Mouse (Mus musculus) neural tube, embryonic 11.5 days (tissue): Measurements from ENCODE around the gene Nfkbia. TPM values are rescaled to one million over a fixed set of nuclear protein-coding genes. Genes with fewer than 3 reads are reported as not detected.

Experiments
- ATAC-seq: fragments of 200-750 bp; cut with Nextera tagmentation; 2 replicates; pipeline ENCODE4 v1.8.0; 2017; ENCODE audit warnings: moderate number of reproducible peaks, mild to moderate bottlenecking, moderate TSS enrichment, moderate library complexity; ENCODE audit not compliant: insufficient read depth, low FRiP score, low TSS enrichment
- DNase-seq: peaks from one replicate; pipeline ENCODE4 v3.0.0-alpha.2; 2015; ENCODE audit warnings: low spot score
- H3K27ac ChIP-seq: fragments of 300-500 bp; sonication (generic); 2 replicates; pipeline ENCODE4 v1.5.1; 2014; ENCODE audit warnings: low read depth, mild to moderate bottlenecking, low read length
- H3K27me3 ChIP-seq: fragments of 300-500 bp; sonication (generic); 2 replicates; pipeline ENCODE4 v1.6.1; 2014; ENCODE audit warnings: mild to moderate bottlenecking, low read length, mixed read lengths; ENCODE audit not compliant: control insufficient read depth, insufficient read depth
- H3K36me3 ChIP-seq: fragments of 300-500 bp; sonication (generic); 2 replicates; pipeline ENCODE4 v1.6.1; 2014; ENCODE audit warnings: mild to moderate bottlenecking, low read length, moderate library complexity, mixed read lengths; ENCODE audit not compliant: control insufficient read depth, insufficient read depth
- H3K4me1 ChIP-seq: fragments of 300-500 bp; sonication (generic); 2 replicates; pipeline ENCODE4 v1.6.1; 2014; ENCODE audit warnings: low read length, mixed read lengths; ENCODE audit not compliant: control insufficient read depth, insufficient read depth
- H3K4me2 ChIP-seq: fragments of 300-500 bp; sonication (generic); 2 replicates; pipeline ENCODE4 v1.6.1; 2014; ENCODE audit warnings: low read depth, mild to moderate bottlenecking, moderate library complexity
- H3K4me3 ChIP-seq: fragments of 300-500 bp; sonication (generic); 2 replicates; pipeline ENCODE4 v1.5.1; 2014; ENCODE audit warnings: low read depth, low read length
- H3K9ac ChIP-seq: fragments of 300-500 bp; sonication (generic); 2 replicates; pipeline ENCODE4 v1.6.1; 2014; ENCODE audit warnings: mild to moderate bottlenecking, low read length
- H3K9me3 ChIP-seq: fragments of 300-500 bp; sonication (generic); 2 replicates; pipeline ENCODE4 v1.6.1; 2016; ENCODE audit warnings: low read length; ENCODE audit not compliant: control insufficient read depth
- WGBS: fragments of 180-500 bp; shearing (Covaris S2); extraction: QIAGEN DNeasy Blood & Tissue Kit; methylation state at CpG from one replicate; pipeline ENCODE4 v1.1.7; 2014; 5-methylcytosine and 5-hydroxymethylcytosine counted together
- polyA plus RNA-seq: library from polyadenylated mRNA; unstranded; fragments of >200 nt; fragmentation: Nextera tagmentation; extraction: Ambion mirVana; gene quantifications from 2 replicates; pipeline ENCODE4 v1.2.1, GENCODE M21; 2014

Nfkbia gene
- polyA plus RNA-seq, 1 experiment from 2014 or later: 44.7 TPM

DNA sequence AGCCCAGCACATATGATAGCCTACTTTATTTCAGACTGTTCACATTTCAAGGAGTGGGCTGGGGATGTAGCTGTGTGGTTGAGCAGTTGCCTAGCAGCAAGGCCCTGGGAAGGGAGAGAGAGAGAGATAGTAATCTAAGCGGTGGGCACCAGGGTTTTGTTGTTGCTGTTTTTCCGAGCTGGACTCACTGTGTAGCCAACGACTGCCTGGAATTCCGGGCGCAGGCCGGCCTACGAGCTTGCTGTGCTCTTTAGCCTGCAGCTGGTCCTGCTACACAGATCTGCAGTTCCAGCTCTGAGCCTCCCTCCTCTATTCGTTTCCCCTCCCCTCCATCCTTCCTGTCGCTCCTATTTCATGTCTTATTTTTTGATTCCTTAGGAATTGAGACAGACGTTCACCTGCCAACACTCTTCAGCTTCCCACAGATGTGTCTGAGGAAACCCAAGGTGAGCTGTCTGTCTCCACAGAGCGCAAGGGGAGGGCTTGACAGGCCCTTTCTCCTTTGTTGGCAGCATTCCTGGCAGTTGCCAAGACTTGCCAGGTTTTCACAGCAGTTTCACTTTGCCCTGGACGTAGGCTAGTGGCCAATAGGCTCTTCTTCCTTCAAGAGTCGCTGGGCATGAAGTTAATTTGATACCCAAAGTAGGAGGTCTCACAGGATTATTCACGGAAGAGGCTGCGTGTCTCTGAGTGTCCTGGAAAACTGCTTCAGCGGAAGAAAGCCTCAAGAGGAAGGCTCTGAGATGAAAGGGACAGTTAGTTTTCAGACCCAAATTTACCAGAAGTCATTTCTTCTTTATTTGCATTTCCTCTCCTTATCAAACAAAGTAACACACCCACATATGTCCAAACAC, 28.2 kb downstream of the Nfkbia start:
- ATAC-seq (no peak), DNase-seq (peak; percentile 43)
- H3K27me3 ChIP-seq: no peaks in the 10 kb centered on the region
- H3K9me3 ChIP-seq: no peaks in the 10 kb centered on the region
- no peak overlapping the region for H3K27ac ChIP-seq
- H3K36me3 ChIP-seq: no peaks in the 10 kb centered on the region
- peaks cover 5% of the 10 kb centered on the region; the same call in 1 of the 2 replicates for H3K4me1 ChIP-seq
- 39% methylated on average over 16 of the region's 16 CpGs for WGBS
- no peak overlapping the region for H3K9ac ChIP-seq
- H3K4me3 ChIP-seq: no peak overlapping the region
- no peak overlapping the region for H3K4me2 ChIP-seq

DNA sequence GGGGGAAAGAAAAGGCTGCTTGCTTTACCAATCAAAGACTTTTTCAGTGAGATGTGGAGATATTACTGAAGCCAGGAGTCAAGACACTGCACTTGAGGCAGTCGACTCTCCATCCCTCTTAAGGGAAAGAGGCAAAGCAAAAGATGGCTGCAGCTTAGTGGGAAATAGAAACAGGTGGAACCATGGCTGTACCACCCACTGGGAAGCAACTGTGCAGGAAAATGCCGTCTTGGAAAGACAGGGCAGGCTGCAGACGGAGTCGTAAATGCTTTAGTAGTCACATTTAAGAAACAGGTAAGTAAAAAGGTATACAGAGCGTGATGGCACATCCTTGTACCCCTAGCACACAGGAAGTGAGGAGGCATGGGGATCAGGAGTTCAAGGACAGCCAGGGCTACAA, 29.4 kb downstream of the Nfkbia start:
- Histone ChIP-seq H3K36me3 (no peaks in the 10 kb centered on the region), H3K4me2 (no peak overlapping the region), H3K27me3 (no peaks in the 10 kb centered on the region), H3K9me3 (no peaks in the 10 kb centered on the region), H3K27ac (no peak overlapping the region), H3K9ac (no peak overlapping the region), H3K4me3 (no peak overlapping the region), H3K4me1 (peaks cover 5% of the 10 kb centered on the region; the same call in 1 of the 2 replicates)
- WGBS: 65% methylated on average over 5 of the region's 5 CpGs
- no peak for DNase-seq
- no peak for ATAC-seq

GRCm38 (mm10) chr12:55462456-55462855, 30.0 kb downstream of the Nfkbia start:
- 81% methylated on average over 6 of the region's 6 CpGs for WGBS
- Histone ChIP-seq H3K9me3 (no peaks in the 10 kb centered on the region), H3K4me1 (peaks cover 5% of the 10 kb centered on the region; the same call in 1 of the 2 replicates), H3K27me3 (no peaks in the 10 kb centered on the region), H3K4me3 (no peak overlapping the region), H3K4me2 (no peak overlapping the region), H3K36me3 (no peaks in the 10 kb centered on the region), H3K9ac (no peak overlapping the region), H3K27ac (no peak overlapping the region)
- DNase-seq (no peak), ATAC-seq (no peak)

GRCm38 (mm10) chr12:55461767-55462166, 30.7 kb downstream of the Nfkbia start:
- Histone ChIP-seq H3K9me3 (no peaks in the 10 kb centered on the region), H3K27me3 (no peaks in the 10 kb centered on the region), H3K9ac (no peak overlapping the region), H3K36me3 (no peaks in the 10 kb centered on the region), H3K4me3 (no peak overlapping the region), H3K4me2 (no peak overlapping the region), H3K4me1 (peaks cover 5% of the 10 kb centered on the region; the same call in 1 of the 2 replicates), H3K27ac (no peak overlapping the region)
- DNase-seq: no peak
- ATAC-seq: no peak
- 85% methylated on average over 6 of the region's 6 CpGs for WGBS

- ATAC-seq (no peak), DNase-seq (no peak)
- Histone ChIP-seq H3K36me3 (no peaks in the 10 kb centered on the region), H3K27ac (no peak overlapping the region), H3K9me3 (no peaks in the 10 kb centered on the region), H3K27me3 (no peaks in the 10 kb centered on the region), H3K4me2 (no peak overlapping the region), H3K9ac (no peak overlapping the region), H3K4me3 (no peak overlapping the region), H3K4me1 (peaks cover 5% of the 10 kb centered on the region; the same call in 1 of the 2 replicates)
- 74% methylated on average over 4 of the region's 4 CpGs for WGBS
Measured at GRCm38 (mm10) chr12:55460900-55461299, 31.5 kb downstream of the Nfkbia start.

- no peak overlapping the region for H3K4me2 ChIP-seq
- no peaks in the 10 kb centered on the region for H3K36me3 ChIP-seq
- WGBS: 91% methylated on average over 8 of the region's 8 CpGs
- H3K27ac ChIP-seq: no peak overlapping the region
- H3K27me3 ChIP-seq: no peaks in the 10 kb centered on the region
- peaks cover 5% of the 10 kb centered on the region; the same call in 1 of the 2 replicates for H3K4me1 ChIP-seq
- ATAC-seq (no peak), DNase-seq (no peak)
- no peaks in the 10 kb centered on the region for H3K9me3 ChIP-seq
- H3K4me3 ChIP-seq: no peak overlapping the region
- H3K9ac ChIP-seq: no peak overlapping the region
Measured at GRCm38 (mm10) chr12:55459739-55460138, 32.7 kb downstream of the Nfkbia start.

DNA sequence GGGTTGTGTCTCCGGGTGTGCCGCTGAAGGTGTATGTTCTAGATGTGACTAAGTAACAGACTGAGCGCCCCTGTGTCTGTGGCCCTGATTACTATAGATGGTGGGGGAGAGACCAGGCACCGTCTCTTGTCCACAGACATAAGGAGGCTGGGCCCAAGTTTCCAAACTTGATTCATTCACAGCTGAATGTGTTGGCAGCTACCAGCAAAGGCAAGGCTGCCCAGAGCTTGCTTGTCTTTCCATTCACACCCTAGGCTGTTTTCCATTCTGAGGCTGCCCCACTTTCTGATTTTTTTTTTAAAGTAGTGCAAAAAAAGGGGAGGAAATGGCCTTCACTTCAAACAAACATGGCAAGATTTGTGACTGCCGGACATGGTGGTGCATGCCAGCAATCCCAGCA, 35.6 kb downstream of the Nfkbia start:
- H3K4me2 ChIP-seq: no peak overlapping the region
- H3K4me1 ChIP-seq: no peaks in the 10 kb centered on the region
- H3K4me3 ChIP-seq: no peak overlapping the region
- DNase-seq: no peak
- H3K27me3 ChIP-seq: no peaks in the 10 kb centered on the region
- WGBS: 88% methylated on average over 5 of the region's 5 CpGs
- no peak overlapping the region for H3K9ac ChIP-seq
- no peak for ATAC-seq
- no peaks in the 10 kb centered on the region for H3K36me3 ChIP-seq
- H3K9me3 ChIP-seq: no peaks in the 10 kb centered on the region
- H3K27ac ChIP-seq: no peak overlapping the region

GRCm38 (mm10) chr12:55456136-55456535, 36.3 kb downstream of the Nfkbia start:
- Histone ChIP-seq H3K4me1 (no peaks in the 10 kb centered on the region), H3K4me2 (no peak overlapping the region), H3K27me3 (no peaks in the 10 kb centered on the region), H3K27ac (no peak overlapping the region), H3K36me3 (no peaks in the 10 kb centered on the region), H3K9me3 (no peaks in the 10 kb centered on the region), H3K4me3 (no peak overlapping the region), H3K9ac (no peak overlapping the region)
- no peak for DNase-seq
- WGBS: 66% methylated on average over 3 of the region's 3 CpGs
- no peak for ATAC-seq

GRCm38 (mm10) chr12:55455206-55455605, 37.2 kb downstream of the Nfkbia start:
- no peaks in the 10 kb centered on the region for H3K27me3 ChIP-seq
- WGBS: 83% methylated on average over 9 of the region's 10 CpGs
- H3K4me3 ChIP-seq: no peak overlapping the region
- no peaks in the 10 kb centered on the region for H3K36me3 ChIP-seq
- no peak for ATAC-seq
- no peak overlapping the region for H3K4me2 ChIP-seq
- H3K4me1 ChIP-seq: no peaks in the 10 kb centered on the region
- H3K9ac ChIP-seq: no peak overlapping the region
- H3K27ac ChIP-seq: no peak overlapping the region
- no peak for DNase-seq
- no peaks in the 10 kb centered on the region for H3K9me3 ChIP-seq
